Mouse (Mus musculus) liver (tissue): Measurements from ENCODE around the gene Mib2.
"Not testable (repeated sequence)": the region's sequence is repeated elsewhere in the genome, so short reads cannot be mapped to it uniquely, and the experiment has no call there.

ENCODE experiments used
- DNase-seq: peaks from one replicate; pipeline ENCODE4 v3.0.0-alpha.2; 2020; ENCODE audit warnings: mixed read lengths

Gene Mib2

DNA sequence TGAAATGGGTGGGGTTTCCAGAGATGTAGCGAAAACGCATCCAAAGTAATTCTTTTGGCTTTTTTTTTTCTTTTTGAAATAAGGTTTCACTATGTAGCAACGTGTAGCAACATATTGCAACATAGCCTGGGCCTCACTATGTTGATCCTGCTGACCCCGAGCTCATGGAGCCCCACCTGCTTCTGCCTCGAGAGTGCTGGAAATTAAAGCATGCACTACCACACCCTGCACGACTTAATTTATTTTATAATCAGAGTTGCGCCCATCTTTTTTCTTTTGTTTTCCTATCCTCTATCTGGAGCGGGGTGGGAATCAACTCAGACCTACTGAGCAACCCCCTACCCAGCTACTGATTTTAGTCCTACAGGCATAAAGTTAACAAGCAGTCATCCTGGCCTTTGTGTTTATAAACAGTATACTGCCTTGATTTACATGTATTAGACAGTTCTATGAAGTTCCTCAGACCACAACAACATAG lies 639 bp upstream of the Mib2 start:
- no peak for DNase-seq

- DNase-seq = no peak
Observed at GRCm38 (mm10) chr4:155666903-155667302, 2.1 kb downstream of the Mib2 start.

DNA sequence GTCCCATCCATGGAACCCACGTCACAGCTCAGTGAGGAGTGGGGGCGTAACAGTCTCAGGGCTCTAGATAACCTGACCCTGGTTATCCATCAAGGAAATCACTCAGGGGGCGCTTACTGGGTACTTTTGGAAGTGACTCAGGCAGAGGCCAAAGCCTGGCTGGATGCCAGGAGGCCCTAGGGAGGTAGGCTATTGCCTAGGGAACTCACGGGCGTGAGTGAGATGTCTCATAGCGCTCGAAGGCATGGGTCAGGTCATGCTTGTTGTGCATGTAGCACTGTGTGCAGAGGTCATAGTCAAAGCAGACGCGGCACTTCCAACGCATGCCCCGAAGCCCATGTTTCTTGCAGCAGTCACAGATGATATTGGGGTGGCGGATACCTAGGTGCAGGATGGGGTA lies 8.4 kb downstream of the Mib2 start:
- DNase-seq = no peak

GRCm38 (mm10) chr4:155658961-155659360 lies 10.0 kb downstream of the Mib2 start:
- DNase-seq = no peak

- DNase-seq = no peak
Observed at GRCm38 (mm10) chr4:155656214-155656751, 12.7 kb downstream of the Mib2 start.

DNA sequence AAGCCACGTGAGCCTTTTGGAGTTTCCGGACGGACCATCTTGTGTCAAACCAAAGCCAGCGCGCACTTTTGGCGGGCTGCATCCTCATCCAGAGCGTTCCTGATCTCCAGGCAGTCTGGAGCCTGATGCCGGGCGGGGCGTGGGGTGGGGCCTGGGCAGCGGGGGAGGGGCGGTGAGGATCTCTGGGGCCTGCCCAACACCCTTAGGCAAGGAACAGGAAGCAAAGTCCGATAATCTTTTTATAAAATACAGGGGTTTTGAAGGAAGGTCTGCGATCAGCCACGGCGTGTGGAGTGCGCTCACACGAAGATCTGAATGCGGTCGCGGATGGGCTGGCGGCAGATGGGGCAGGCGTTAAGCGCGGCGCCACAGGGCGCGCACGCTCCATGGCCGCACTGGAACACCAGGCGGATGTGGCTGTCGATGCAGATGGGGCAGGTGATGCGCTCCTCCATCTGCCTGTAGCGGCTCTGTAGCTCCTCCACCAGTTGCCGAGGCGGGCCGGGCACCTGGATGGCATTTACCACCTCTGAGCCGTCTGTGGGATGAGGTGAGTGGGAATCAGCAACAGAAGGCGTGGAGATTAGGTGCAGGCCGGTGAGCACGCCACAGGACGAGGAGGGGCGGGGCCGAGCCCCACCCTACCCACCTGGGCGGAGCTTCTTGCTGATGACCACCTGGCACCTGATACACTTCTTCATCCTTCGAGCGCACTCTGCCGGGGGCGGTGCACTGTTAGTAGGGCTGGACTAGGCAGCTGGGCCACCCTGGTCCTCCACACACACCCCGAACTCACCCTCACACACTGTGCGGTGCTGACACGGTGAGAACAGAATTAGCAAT lies 14.3 kb downstream of the Mib2 start:
- DNase-seq = peak; percentile 68

DNA sequence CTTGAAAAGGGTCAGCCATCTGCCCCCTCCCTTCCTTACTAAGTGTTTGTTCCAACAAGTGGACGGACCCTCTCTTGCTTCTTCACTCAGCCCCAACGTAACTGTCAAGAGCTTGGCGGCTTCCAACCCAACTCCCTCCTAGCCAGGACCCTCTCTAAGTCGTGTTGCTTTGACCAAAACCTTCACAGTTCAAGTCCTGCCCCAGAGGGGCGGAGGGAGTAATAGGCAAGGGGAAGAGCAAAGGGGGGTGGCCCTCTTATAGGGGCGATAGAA lies 14.9 kb downstream of the Mib2 start:
- DNase-seq = no peak

GRCm38 (mm10) chr4:155653451-155654182 lies 15.4 kb downstream of the Mib2 start:
- no peak for DNase-seq

DNA sequence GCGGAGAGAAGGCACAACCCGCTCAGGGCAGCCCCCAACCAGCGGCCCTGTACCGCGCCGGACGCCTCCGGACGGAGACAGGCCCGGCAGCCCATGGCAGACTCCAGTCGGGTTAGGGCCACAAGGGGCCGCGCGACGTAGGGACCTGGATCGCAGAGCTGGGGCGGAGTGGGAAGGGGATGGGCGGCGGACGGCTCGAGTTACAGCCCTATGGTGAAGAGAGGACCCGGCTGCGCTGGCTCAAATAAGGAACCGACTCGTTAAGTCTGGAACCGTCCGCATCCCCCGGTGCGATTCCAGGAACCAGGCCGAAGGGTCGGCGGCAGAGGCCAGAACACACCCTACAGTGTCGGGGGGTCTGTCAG lies 15.9 kb downstream of the Mib2 start, which contains the start of gene Mmp23:
TSS of gene Mmp23 (minus strand) at position 299 of the 365 bp plus-strand sequence.
- DNase-seq = peak; percentile 51

DNA sequence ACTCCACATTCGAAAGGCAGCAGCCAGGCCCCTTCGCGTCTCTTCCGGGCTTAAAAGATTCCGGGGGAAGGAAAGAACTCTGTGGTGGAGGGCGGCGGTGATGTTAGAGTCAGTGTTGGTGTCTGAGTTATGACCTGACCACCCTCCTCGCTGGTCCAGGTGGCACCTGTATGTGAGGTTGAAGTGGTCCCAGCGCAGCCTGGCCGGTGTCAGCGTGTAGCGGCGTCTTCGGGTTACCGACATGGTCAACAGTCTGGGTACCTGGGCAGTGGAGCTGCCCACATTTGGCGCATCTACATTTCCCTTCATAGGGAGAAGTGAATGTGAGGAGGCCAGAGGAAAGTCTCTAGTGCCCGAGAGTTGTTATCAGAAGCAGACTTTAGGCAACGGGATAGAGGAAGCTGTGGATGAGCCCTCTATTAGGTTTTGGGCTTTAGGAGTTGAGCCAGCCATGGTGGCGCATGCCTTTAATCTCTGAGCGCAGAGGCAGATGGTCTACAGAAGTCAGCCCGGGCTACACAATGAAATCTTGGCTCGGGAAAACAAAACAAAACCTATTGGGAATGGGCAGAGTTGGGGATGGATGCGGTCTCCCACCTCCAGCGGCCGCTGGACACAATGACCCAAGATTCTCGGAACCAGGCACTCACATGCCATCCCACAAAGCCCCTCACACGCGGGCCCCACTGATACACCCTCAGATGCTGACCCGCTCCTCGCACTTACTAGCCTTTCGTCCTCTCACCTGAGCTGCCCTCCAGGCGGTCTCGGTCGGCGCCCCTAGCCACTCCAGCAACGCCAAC lies 16.5 kb downstream of the Mib2 start:
- DNase-seq = no peak

GRCm38 (mm10) chr4:155651553-155652269 lies 17.3 kb downstream of the Mib2 start:
- DNase-seq = no peak

GRCm38 (mm10) chr4:155649355-155649754 lies 19.6 kb downstream of the Mib2 start:
- no peak for DNase-seq

DNA sequence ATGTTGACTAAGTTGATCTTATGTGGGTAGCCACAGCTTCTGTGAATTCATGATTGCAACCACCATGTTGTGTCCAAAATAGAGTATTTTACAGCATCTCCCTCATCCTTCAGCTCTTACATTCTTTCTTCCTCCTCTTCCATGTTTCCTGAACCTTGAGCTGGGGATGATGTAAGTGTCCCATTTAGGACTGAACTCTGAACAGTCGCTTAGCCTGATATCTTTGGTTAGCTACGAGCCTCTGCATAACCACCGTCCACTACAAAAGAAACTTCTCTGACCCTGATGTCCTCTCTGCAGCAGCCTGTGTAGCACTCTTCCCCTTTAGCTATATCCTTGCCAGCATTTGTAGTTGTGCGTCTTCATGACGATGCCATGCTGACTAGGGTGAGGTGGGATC lies 23.3 kb downstream of the Mib2 start:
- DNase-seq = no peak

GRCm38 (mm10) chr4:155645308-155645707 lies 23.7 kb downstream of the Mib2 start, which contains the start of gene Gm10563:
Gene Gm10563, minus strand, starts transcription at chr4:155645408.
- DNase-seq = not testable (repeated sequence)

DNA sequence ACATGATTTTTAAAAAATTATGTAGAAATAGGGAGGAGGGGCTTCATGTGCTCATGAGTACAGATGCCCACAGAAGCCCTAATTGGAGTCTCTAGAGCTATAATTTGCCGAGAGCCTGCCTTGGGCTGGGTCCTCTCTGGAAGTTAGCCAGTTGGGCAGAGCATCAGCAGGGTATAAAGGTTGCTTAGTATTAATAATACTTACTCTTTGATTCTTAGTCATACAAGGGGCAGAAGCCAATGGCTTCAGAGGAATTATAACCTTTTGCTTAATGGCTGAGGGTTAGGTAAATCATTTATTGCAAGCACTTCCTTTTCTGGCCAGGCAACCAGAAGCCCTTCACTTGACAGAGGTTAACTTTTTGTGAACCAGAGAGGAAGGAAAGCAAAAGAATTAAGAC lies 25.5 kb downstream of the Mib2 start:
- DNase-seq = no peak

DNA sequence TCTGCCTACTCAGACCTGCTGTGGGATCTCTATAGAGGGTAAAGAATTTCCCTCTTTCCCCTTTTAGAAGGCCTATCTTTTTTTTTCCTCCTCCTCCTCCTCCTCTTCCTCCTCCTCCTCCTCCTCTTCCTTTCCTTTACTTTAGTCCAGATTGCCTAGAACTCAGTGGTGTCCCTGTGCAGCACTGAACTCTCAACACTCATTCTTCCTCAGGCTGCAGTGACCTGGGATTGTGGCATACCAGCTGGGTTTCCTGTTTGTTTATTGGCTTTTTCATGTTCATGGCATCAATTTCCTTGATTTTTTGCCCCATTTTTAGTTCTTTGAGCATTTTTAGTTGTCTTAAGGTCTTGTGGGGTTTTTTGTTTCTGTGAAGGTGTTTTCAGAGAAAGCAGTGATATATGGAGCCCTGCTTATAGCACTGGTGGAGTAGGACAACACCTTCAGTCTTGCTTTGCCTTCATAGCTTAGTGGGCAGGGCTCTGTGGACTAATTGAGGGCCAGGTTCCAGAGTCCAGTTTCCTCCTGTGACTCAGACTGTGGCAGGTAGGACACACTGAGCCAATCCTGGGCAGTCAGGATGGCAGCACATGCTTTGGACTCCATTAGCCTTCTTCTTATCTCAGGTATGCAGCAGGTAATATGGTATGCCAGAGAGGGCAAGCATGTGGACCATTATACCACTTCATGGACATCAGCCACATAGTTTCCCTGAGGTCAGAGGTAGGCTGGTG lies 33.1 kb downstream of the Mib2 start:
- DNase-seq = no peak

DNA sequence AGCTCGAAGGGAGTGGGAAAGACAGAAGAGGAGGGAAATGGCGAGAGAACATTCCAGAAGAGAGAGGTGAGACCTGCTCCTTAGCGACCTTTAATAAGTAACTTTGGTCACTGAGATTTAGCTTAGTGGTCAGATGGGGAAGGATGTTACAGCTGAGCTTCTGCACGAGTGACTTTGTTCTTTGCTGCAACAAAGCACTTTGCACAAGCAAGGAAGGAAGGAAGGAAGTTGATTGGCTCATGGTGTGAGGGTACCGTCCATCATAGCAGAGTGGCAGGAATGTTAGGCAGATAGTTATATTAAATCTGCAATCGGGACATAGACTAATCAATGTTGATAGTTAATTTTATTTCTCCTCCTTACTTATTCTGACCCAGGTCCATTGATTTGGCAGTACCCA lies 38.7 kb downstream of the Mib2 start:
- DNase-seq = no peak

DNA sequence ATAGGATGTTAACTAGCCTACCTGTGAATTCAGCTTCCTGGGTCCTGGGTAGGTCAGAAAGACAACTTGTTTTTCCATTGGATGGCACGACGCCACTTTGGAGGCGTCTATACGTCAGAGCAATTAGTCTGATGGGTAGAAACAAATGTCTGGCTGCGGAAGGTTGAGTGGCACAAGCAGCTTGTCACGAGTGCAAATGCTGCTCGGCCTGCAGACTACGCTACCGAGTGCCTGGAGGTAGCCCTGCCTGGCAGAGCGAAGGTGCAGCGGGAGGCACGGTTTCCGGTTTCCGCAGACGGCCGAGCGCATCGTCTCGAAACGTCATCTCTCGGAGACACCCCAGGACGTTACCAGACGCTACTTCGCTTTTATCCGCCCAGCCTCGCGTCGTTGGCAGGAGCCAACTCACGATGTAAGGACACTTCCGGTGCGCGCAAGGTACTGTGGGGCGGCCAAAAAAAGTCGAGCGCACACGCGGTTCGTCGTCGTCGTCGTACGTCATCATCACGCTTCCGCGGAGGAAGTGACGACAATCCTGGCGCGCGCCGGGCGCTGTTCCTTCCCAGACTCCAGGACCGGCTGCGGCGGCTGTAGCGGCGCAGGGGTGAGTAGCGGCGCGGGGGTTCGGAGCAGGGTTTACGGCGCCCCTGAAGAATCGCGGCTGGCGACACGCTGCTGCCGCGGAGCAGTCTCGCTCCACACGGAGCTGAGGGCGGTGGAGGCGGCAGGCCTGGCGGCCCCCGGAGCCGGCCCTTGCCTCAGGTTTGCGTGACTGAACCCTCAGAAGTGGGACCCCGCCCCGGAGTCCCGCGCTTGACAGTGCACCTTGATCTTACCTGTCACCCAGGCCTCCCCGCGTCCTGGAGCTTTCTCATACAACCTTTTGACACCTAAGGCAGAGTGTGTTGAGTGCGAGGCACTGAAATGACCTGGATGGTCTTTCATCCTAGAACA lies 44.4 kb downstream of the Mib2 start, which contains the start of gene Cdk11b:
TSS of gene Cdk11b (plus strand) at position 517 of the 954 bp plus-strand sequence.
- peak; percentile 96 for DNase-seq

- no peak for DNase-seq
Observed at GRCm38 (mm10) chr4:155618321-155618720, 50.7 kb downstream of the Mib2 start.

DNA sequence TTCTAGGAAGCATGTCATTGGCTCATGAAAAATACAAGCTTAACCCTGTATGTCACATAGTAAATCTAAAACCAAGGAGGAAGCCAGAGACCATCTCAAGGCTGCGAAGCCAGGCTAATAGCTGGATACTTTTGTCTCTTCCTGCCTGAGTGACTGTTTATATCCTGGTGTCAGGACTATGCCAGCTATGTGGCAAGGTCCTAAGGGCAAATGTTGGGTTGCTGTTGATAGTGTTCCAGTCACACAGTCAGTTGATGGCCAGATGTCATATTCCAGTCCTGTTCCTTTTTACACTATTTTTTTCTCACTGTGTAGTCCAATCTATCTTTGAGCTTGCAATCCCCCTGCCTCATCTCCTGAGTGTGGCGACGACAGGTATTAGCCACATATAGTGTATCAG lies 55.7 kb downstream of the Mib2 start:
- no peak for DNase-seq
